Mouse (Mus musculus) C2C12 (cell line): ENCODE data around the gene Mcf2l. TPM values are rescaled to one million over a fixed set of nuclear protein-coding genes. Genes with fewer than 3 reads are reported as not detected.

ENCODE experiments used
- H3K27me3 ChIP-seq: one replicate; pipeline ENCODE4 v1.6.1; 2011; ENCODE audit not compliant: control insufficient read depth, insufficient read depth, insufficient read length
- H3K36me3 ChIP-seq: one replicate; pipeline ENCODE4 v1.6.1; 2011; ENCODE audit not compliant: control insufficient read depth, insufficient read depth
- H3K4me3 ChIP-seq: one replicate; pipeline ENCODE4 v1.5.1; 2011; ENCODE audit warnings: mild to moderate bottlenecking, control low read depth; ENCODE audit not compliant: poor library complexity, insufficient read depth, severe bottlenecking
- H3K79me2 ChIP-seq: one replicate; pipeline ENCODE4 v1.6.1; 2011; ENCODE audit not compliant: control insufficient read depth, insufficient read depth
- H3K79me3 ChIP-seq: one replicate; pipeline ENCODE4 v1.6.1; 2011; ENCODE audit warnings: low read depth, control low read depth
- H3ac ChIP-seq: one replicate; pipeline ENCODE3; 2011; ENCODE audit warnings: low read depth; ENCODE audit not compliant: control insufficient read depth, insufficient read length
- CEBPB ChIP-seq: IDR thresholded peaks from one replicate; pipeline ENCODE4 v1.6.1; 2011; ENCODE audit warnings: low read depth, mild to moderate bottlenecking, control low read depth, moderate library complexity
- CTCF ChIP-seq: IDR thresholded peaks from one replicate; pipeline ENCODE4 v1.5.1; 2011; ENCODE audit not compliant: control insufficient read depth, insufficient read depth, insufficient read length
- FOSL1 ChIP-seq: IDR thresholded peaks from one replicate; pipeline ENCODE4 v1.8.0; 2011; ENCODE audit warnings: mild to moderate bottlenecking, low read length; ENCODE audit not compliant: poor library complexity, insufficient read depth, severe bottlenecking
- MAX ChIP-seq: IDR thresholded peaks from one replicate; pipeline ENCODE4 v1.6.1; 2011; ENCODE audit warnings: mild to moderate bottlenecking, control low read depth
- MYOD1 ChIP-seq: IDR thresholded peaks from one replicate; pipeline ENCODE4 v1.6.1; 2011; ENCODE audit warnings: low read depth; ENCODE audit not compliant: control insufficient read depth, insufficient read length
- MYOG ChIP-seq: IDR thresholded peaks from one replicate; pipeline ENCODE4 v1.6.1; 2011; ENCODE audit not compliant: control insufficient read depth, insufficient read length; ENCODE audit errors: extremely low read depth
- USF1 ChIP-seq: IDR thresholded peaks from one replicate; pipeline ENCODE4 v1.6.1; 2011; ENCODE audit warnings: low read depth, mild to moderate bottlenecking, control low read depth, moderate library complexity
- polyA plus RNA-seq: library from polyadenylated mRNA; unstranded; fragments of >200 nt; fragmentation: generic; extraction: Trizol; gene quantifications from one replicate; pipeline ENCODE4 v1.2.1, GENCODE M21; 2012; ENCODE audit warnings: missing spikeins

Gene Mcf2l
- polyA plus RNA-seq, 1 experiment = 1.5 TPM

DNA sequence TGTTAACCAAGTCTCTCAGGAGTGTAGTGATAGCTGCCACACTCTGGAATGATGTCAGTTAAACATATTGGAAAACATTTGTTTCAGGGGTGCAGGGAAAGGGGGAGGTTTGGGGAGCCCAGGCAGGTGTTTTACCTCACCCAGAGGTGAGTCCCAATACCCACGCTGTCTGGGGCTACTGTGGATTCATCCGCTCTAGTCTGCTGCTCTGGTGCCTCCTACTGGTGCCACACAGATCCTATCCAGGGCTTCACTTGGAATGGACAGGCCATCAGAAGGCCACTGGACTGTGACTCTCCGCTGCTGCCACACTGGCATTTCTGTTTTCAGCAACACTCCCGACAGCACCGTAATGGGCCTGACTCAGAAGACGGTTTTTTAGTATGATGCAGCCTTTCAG is 7.8 kb upstream of the Mcf2l start:
- Histone ChIP-seq H3K4me3 (no peak overlapping the region), H3ac (no peak overlapping the region), H3K36me3 (no peaks in the 10 kb centered on the region), H3K27me3 (peaks cover under 1% of the 10 kb centered on the region), H3K79me3 (no peaks in the 10 kb centered on the region), H3K79me2 (no peaks in the 10 kb centered on the region)
- TF ChIP-seq CEBPB (no peak), MAX (no peak), MYOD1 (no peak), USF1 (no peak), CTCF (no peak), FOSL1 (no peak)

DNA sequence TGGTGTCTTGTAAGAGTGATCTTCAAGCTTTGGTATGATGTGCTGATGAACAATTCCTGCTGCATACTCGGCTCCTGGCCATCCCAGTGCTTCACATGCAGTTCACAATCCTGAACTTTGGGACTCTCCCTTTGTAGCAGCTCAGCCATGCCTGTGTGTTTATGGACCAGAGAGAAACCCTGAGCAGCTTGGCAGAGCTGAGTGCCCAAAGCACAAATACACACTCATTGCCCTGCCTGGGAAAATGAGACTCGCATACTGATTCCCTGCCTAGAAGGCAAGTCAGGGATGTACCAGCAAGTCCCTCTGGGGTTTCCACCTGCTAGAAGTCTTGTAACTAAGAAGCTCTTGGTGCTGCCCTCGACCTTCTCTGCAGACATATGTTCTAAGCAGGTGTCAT is 3.9 kb upstream of the Mcf2l start:
- TF ChIP-seq MYOG (no peak), CEBPB (no peak), CTCF (no peak), MYOD1 (no peak), MAX (no peak), FOSL1 (no peak), USF1 (no peak)
- no peak overlapping the region for H3ac ChIP-seq
- H3K4me3 ChIP-seq = no peak overlapping the region
- no peaks in the 10 kb centered on the region for H3K79me3 ChIP-seq
- peaks cover 34% of the 10 kb centered on the region for H3K27me3 ChIP-seq
- no peaks in the 10 kb centered on the region for H3K36me3 ChIP-seq
- no peaks in the 10 kb centered on the region for H3K79me2 ChIP-seq

DNA sequence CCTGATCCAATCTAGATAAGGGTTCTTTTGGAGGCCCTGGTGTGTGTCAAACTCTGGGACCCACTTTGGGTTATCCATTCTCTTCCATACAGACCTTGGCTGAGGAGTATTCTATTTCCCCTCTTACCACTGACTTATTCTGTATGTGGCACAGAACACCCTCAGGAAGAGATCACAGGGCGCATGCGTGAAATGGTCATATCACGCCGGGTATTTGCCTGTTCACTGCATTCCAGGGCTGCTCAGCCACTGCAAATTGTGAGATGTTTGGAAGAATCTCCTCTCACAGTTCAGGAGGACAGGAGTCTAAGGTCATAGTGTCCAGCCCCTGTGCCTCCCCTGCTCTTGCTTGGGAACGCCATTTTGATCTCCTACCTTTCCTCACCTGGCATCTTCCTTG is 3.0 kb upstream of the Mcf2l start:
- no peak for TF ChIP-seq CTCF
- TF ChIP-seq USF1 = no peak
- no peak for TF ChIP-seq MAX
- no peak for TF ChIP-seq FOSL1
- no peak for TF ChIP-seq MYOG
- TF ChIP-seq MYOD1 = no peak
- TF ChIP-seq CEBPB = no peak
- Histone ChIP-seq H3K79me2 (no peaks in the 10 kb centered on the region), H3K79me3 (no peaks in the 10 kb centered on the region), H3ac (no peak overlapping the region), H3K27me3 (peaks cover 44% of the 10 kb centered on the region), H3K4me3 (no peak overlapping the region), H3K36me3 (no peaks in the 10 kb centered on the region)

DNA sequence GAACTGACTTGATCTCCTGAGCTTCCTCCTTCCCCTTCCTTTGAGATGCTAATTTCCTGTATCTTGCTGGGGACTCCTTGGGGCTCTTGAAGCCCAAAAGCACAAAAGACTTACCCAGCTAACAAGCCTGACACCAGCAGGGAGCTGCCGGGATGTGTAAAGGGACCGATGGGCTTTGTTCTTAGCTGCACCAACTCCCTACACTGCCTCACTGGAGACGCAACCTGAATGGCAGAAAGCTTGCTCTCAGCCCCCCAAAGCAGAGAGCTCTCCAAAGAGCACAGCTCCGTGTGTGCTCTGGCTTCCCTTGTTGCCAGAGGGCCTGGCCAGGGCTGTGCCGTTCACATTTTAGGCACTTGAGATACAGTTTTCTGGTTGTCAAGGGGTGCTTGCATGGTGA is 2.1 kb upstream of the Mcf2l start:
- Histone ChIP-seq H3K79me2 (no peaks in the 10 kb centered on the region), H3K79me3 (no peaks in the 10 kb centered on the region), H3K27me3 (peaks cover 51% of the 10 kb centered on the region), H3K4me3 (no peak overlapping the region), H3ac (no peak overlapping the region), H3K36me3 (no peaks in the 10 kb centered on the region)
- TF ChIP-seq FOSL1 (no peak), CTCF (no peak), CEBPB (no peak), MYOG (no peak), MYOD1 (no peak), USF1 (no peak), MAX (no peak)

DNA sequence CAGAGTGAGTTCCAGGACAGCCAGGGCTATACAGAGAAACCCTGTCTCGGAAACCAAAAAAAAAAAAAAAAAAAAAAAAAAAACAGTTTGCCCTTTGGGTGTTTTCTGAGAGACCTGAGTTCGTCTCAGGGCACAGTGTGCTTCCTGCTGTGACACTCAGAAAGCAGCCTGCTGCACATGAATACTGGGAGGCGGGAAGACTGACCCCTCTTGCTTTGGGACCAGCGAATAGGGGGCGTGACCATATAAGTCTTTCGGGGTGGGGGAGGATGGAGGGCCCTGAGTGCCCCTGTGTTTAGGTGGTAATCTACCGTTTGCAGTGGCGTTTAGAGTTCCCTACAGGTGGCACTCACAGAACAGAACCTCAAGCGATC is 636 bp upstream of the Mcf2l start:
- no peak overlapping the region for H3ac ChIP-seq
- no peaks in the 10 kb centered on the region for H3K79me3 ChIP-seq
- H3K27me3 ChIP-seq = peaks cover 62% of the 10 kb centered on the region
- H3K4me3 ChIP-seq = no peak overlapping the region
- TF ChIP-seq CTCF = no peak
- no peak for TF ChIP-seq MAX
- TF ChIP-seq CEBPB = no peak
- H3K36me3 ChIP-seq = no peaks in the 10 kb centered on the region
- H3K79me2 ChIP-seq = no peaks in the 10 kb centered on the region

DNA sequence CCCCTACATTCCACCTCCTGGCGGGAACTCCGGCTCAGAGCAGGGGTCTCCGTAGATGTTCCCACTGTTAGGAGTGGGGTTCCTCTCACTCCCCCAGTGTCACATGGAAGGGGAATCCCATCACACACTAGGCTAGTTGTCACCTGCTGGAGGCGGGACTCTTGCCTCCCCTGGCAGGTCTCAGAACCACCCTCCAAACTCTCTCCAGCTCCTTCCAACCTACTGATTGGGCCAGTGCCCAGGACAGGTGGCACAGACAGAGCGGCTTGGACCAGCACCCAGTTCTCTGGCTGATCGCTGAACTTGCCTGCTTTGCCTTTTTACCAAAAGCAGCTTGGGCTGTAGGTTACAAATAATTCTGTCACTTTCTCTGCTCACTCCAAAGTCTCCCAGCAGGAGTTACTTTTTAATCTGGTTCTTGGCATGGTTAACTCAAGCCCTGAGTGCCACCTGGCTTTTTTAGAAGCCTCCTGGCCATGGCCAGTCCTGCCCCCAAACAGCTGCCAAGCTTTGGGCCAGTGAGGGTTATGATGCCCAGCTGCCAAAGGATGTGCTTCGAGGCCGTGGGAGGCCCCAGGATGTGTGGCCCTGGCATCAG is 687 bp downstream of the Mcf2l start:
- no peak for TF ChIP-seq USF1
- no peak for TF ChIP-seq MYOD1
- no peak for TF ChIP-seq CTCF
- no peak for TF ChIP-seq CEBPB
- TF ChIP-seq MYOG = no peak
- no peak for TF ChIP-seq FOSL1
- TF ChIP-seq MAX = no peak
- H3K79me3 ChIP-seq = no peaks in the 10 kb centered on the region

More for the DNA sequence above, 687 bp downstream of the Mcf2l start:
- Histone ChIP-seq H3K27me3 (peaks cover 68% of the 10 kb centered on the region), H3K4me3 (no peak overlapping the region), H3ac (no peak overlapping the region), H3K79me2 (no peaks in the 10 kb centered on the region), H3K36me3 (no peaks in the 10 kb centered on the region)
